Mouse (Mus musculus): ENCODE measurements around the gene Ccdc88c. TPM values are rescaled to one million over a fixed set of nuclear protein-coding genes. Genes with fewer than 3 reads are reported as not detected.

Gene Ccdc88c
- polyA plus RNA-seq, 1 experiment from 2014 or later: 11.1 TPM

GRCm38 (mm10) chr12:100937441-100938360 lies 91.2 kb downstream of the Ccdc88c start:
- no peak overlapping the region for H3K9ac ChIP-seq (ENCODE audit: low read length)
- peak overlapping the region; percentile 14; the same call in 1 of the 2 replicates for H3K27ac ChIP-seq (ENCODE audit: low read length)
- 59% methylated on average over 21 of the region's 21 CpGs for WGBS
- peak; percentile 61; the same call in 1 of the 2 replicates for ATAC-seq (ENCODE audit: insufficient read depth, low FRiP score)
- no peaks in the 10 kb centered on the region for H3K27me3 ChIP-seq (ENCODE audit: control insufficient read depth, insufficient read depth, low read length)
- no peaks in the 10 kb centered on the region for H3K4me1 ChIP-seq (ENCODE audit: control insufficient read depth, insufficient read depth, low read length)
- H3K4me2 ChIP-seq (ENCODE audit: low read depth, low read length): no peak overlapping the region
- H3K9me3 ChIP-seq (replicated peaks; ENCODE audit: control insufficient read depth, low read length): no peaks in the 10 kb centered on the region
- H3K4me3 ChIP-seq (replicated peaks; ENCODE audit: low read length): no peak overlapping the region
- H3K36me3 ChIP-seq (ENCODE audit: control insufficient read depth, insufficient read depth, low read length): no peaks in the 10 kb centered on the region

GRCm38 (mm10) chr12:100936737-100937136 lies 92.1 kb downstream of the Ccdc88c start:
- Histone ChIP-seq H3K27ac (ENCODE audit: low read length) (0 out of 2 replicates have a peak overlapping the region, but pooled peaks have one; percentile 19), H3K4me3 (replicated peaks; ENCODE audit: low read length) (no peak overlapping the region), H3K9ac (ENCODE audit: low read length) (no peak overlapping the region), H3K4me1 (ENCODE audit: control insufficient read depth, insufficient read depth, low read length) (no peaks in the 10 kb centered on the region), H3K27me3 (ENCODE audit: control insufficient read depth, insufficient read depth, low read length) (no peaks in the 10 kb centered on the region), H3K36me3 (ENCODE audit: control insufficient read depth, insufficient read depth, low read length) (no peaks in the 10 kb centered on the region), H3K9me3 (replicated peaks; ENCODE audit: control insufficient read depth, low read length) (no peaks in the 10 kb centered on the region), H3K4me2 (ENCODE audit: low read depth, low read length) (no peak overlapping the region)
- no peak for ATAC-seq (ENCODE audit: insufficient read depth, low FRiP score)
- 76% methylated on average over 4 of the region's 4 CpGs for WGBS

- no peak overlapping the region for H3K4me2 ChIP-seq (ENCODE audit: low read depth, low read length)
- no peak overlapping the region for H3K4me3 ChIP-seq (replicated peaks; ENCODE audit: low read length)
- H3K9ac ChIP-seq (ENCODE audit: low read length): no peak overlapping the region
- no peaks in the 10 kb centered on the region for H3K4me1 ChIP-seq (ENCODE audit: control insufficient read depth, insufficient read depth, low read length)
- no peaks in the 10 kb centered on the region for H3K9me3 ChIP-seq (replicated peaks; ENCODE audit: control insufficient read depth, low read length)
- 7% methylated on average over 2 of the region's 2 CpGs for WGBS
- no peak for ATAC-seq (ENCODE audit: insufficient read depth, low FRiP score)
- no peaks in the 10 kb centered on the region for H3K36me3 ChIP-seq (ENCODE audit: control insufficient read depth, insufficient read depth, low read length)
- no peaks in the 10 kb centered on the region for H3K27me3 ChIP-seq (ENCODE audit: control insufficient read depth, insufficient read depth, low read length)
- H3K27ac ChIP-seq (ENCODE audit: low read length): no peak overlapping the region
These were observed 92.7 kb downstream of the Ccdc88c start for GRCm38 (mm10) chr12:100936116-100936515.

GRCm38 (mm10) chr12:100934796-100935195 lies 94.1 kb downstream of the Ccdc88c start:
- no peak overlapping the region for H3K4me2 ChIP-seq (ENCODE audit: low read depth, low read length)
- no peaks in the 10 kb centered on the region for H3K27me3 ChIP-seq (ENCODE audit: control insufficient read depth, insufficient read depth, low read length)
- no peak for ATAC-seq (ENCODE audit: insufficient read depth, low FRiP score)
- no peak overlapping the region for H3K9ac ChIP-seq (ENCODE audit: low read length)
- no peaks in the 10 kb centered on the region for H3K4me1 ChIP-seq (ENCODE audit: control insufficient read depth, insufficient read depth, low read length)
- H3K36me3 ChIP-seq (ENCODE audit: control insufficient read depth, insufficient read depth, low read length): no peaks in the 10 kb centered on the region
- no peak overlapping the region for H3K27ac ChIP-seq (ENCODE audit: low read length)
- no peak overlapping the region for H3K4me3 ChIP-seq (replicated peaks; ENCODE audit: low read length)
- 83% methylated on average over 5 of the region's 5 CpGs for WGBS
- H3K9me3 ChIP-seq (replicated peaks; ENCODE audit: control insufficient read depth, low read length): no peaks in the 10 kb centered on the region

- H3K27ac ChIP-seq (ENCODE audit: low read length): no peak overlapping the region
- H3K4me2 ChIP-seq (ENCODE audit: low read depth, low read length): no peak overlapping the region
- 93% methylated on average over 14 of the region's 14 CpGs for WGBS
- no peak for ATAC-seq (ENCODE audit: insufficient read depth, low FRiP score)
- H3K36me3 ChIP-seq (ENCODE audit: control insufficient read depth, insufficient read depth, low read length): no peaks in the 10 kb centered on the region
- no peak overlapping the region for H3K9ac ChIP-seq (ENCODE audit: low read length)
- no peak overlapping the region for H3K4me3 ChIP-seq (replicated peaks; ENCODE audit: low read length)
- H3K4me1 ChIP-seq (ENCODE audit: control insufficient read depth, insufficient read depth, low read length): no peaks in the 10 kb centered on the region
- H3K9me3 ChIP-seq (replicated peaks; ENCODE audit: control insufficient read depth, low read length): no peaks in the 10 kb centered on the region
- no peaks in the 10 kb centered on the region for H3K27me3 ChIP-seq (ENCODE audit: control insufficient read depth, insufficient read depth, low read length)
These were observed 97.2 kb downstream of the Ccdc88c start for GRCm38 (mm10) chr12:100931653-100932052.

- WGBS: 87% methylated on average over 9 of the region's 9 CpGs
- Histone ChIP-seq H3K4me3 (replicated peaks; ENCODE audit: low read length) (no peak overlapping the region), H3K27me3 (ENCODE audit: control insufficient read depth, insufficient read depth, low read length) (no peaks in the 10 kb centered on the region), H3K4me2 (ENCODE audit: low read depth, low read length) (no peak overlapping the region), H3K4me1 (ENCODE audit: control insufficient read depth, insufficient read depth, low read length) (no peaks in the 10 kb centered on the region), H3K9me3 (replicated peaks; ENCODE audit: control insufficient read depth, low read length) (no peaks in the 10 kb centered on the region), H3K36me3 (ENCODE audit: control insufficient read depth, insufficient read depth, low read length) (no peaks in the 10 kb centered on the region), H3K9ac (ENCODE audit: low read length) (no peak overlapping the region), H3K27ac (ENCODE audit: low read length) (no peak overlapping the region)
- no peak for ATAC-seq (ENCODE audit: insufficient read depth, low FRiP score)
These were observed 100.6 kb downstream of the Ccdc88c start for GRCm38 (mm10) chr12:100928286-100928685.

GRCm38 (mm10) chr12:100925644-100926619 lies 102.9 kb downstream of the Ccdc88c start:
- H3K27ac ChIP-seq (ENCODE audit: low read length): no peak overlapping the region
- 72% methylated on average over 14 of the region's 14 CpGs for WGBS
- H3K9me3 ChIP-seq (replicated peaks; ENCODE audit: control insufficient read depth, low read length): no peaks in the 10 kb centered on the region
- no peaks in the 10 kb centered on the region for H3K4me1 ChIP-seq (ENCODE audit: control insufficient read depth, insufficient read depth, low read length)
- no peak overlapping the region for H3K4me3 ChIP-seq (replicated peaks; ENCODE audit: low read length)
- H3K27me3 ChIP-seq (ENCODE audit: control insufficient read depth, insufficient read depth, low read length): no peaks in the 10 kb centered on the region
- H3K36me3 ChIP-seq (ENCODE audit: control insufficient read depth, insufficient read depth, low read length): no peaks in the 10 kb centered on the region
- H3K4me2 ChIP-seq (ENCODE audit: low read depth, low read length): no peak overlapping the region
- peak; percentile 67; the same call in 1 of the 2 replicates for ATAC-seq (ENCODE audit: insufficient read depth, low FRiP score)
- no peak overlapping the region for H3K9ac ChIP-seq (ENCODE audit: low read length)

- H3K27me3 ChIP-seq (ENCODE audit: control insufficient read depth, insufficient read depth, low read length): no peaks in the 10 kb centered on the region
- H3K9me3 ChIP-seq (replicated peaks; ENCODE audit: control insufficient read depth, low read length): no peaks in the 10 kb centered on the region
- no peak overlapping the region for H3K4me2 ChIP-seq (ENCODE audit: low read depth, low read length)
- no peaks in the 10 kb centered on the region for H3K4me1 ChIP-seq (ENCODE audit: control insufficient read depth, insufficient read depth, low read length)
- no peak for ATAC-seq (ENCODE audit: insufficient read depth, low FRiP score)
- no peak overlapping the region for H3K27ac ChIP-seq (ENCODE audit: low read length)
- H3K36me3 ChIP-seq (ENCODE audit: control insufficient read depth, insufficient read depth, low read length): no peaks in the 10 kb centered on the region
- H3K4me3 ChIP-seq (replicated peaks; ENCODE audit: low read length): no peak overlapping the region
- H3K9ac ChIP-seq (ENCODE audit: low read length): no peak overlapping the region
- 83% methylated on average over 15 of the region's 15 CpGs for WGBS
These were observed 104.1 kb downstream of the Ccdc88c start for GRCm38 (mm10) chr12:100924646-100925339.
